Mouse (Mus musculus) kidney, adult 18-20 months (tissue): ENCODE data around the gene Urah.
A peak's percentile ranks its signal among the peaks of the same experiment; 100 is the strongest.

Experiments used
- DNase-seq: peaks from one replicate; pipeline ENCODE4 v3.0.0; 2021

Gene Urah

GRCm38 (mm10) chr7:140840750-140841735 is 6.2 kb downstream of the Urah start:
- no peak for DNase-seq

- DNase-seq, result no peak
Measured at GRCm38 (mm10) chr7:140843806-140844205, 9.0 kb downstream of the Urah start.

- peak; percentile 91 for DNase-seq
Measured at GRCm38 (mm10) chr7:140844905-140845665, 10.3 kb downstream of the Urah start, which contains the start of gene Scgb1c1. Scgb1c1 (plus strand) TSS chr7:140845547.

GRCm38 (mm10) chr7:140845683-140846082 is 10.9 kb downstream of the Urah start:
- DNase-seq, result no peak

- DNase-seq, result no peak
Measured at GRCm38 (mm10) chr7:140846676-140847075, 11.9 kb downstream of the Urah start.

- peak; percentile 66 for DNase-seq
Measured at GRCm38 (mm10) chr7:140847755-140848580, 13.2 kb downstream of the Urah start, which contains the start of gene Odf3. Odf3 (plus strand) TSS chr7:140847805.

GRCm38 (mm10) chr7:140848591-140848990 is 13.8 kb downstream of the Urah start:
- DNase-seq, result no peak

- no peak for DNase-seq
Measured at GRCm38 (mm10) chr7:140851916-140852315, 17.1 kb downstream of the Urah start.

GRCm38 (mm10) chr7:140853386-140853785 is 18.6 kb downstream of the Urah start:
- peak; percentile 48 for DNase-seq

- DNase-seq, result no peak
Measured at GRCm38 (mm10) chr7:140854483-140854882, 19.7 kb downstream of the Urah start.

GRCm38 (mm10) chr7:140855181-140855580 is 20.4 kb downstream of the Urah start:
- DNase-seq, result no peak

GRCm38 (mm10) chr7:140855860-140856784 is 21.3 kb downstream of the Urah start, which contains the start of gene Gm45785:
Gm45785 (minus strand) TSS chr7:140856331.
- peak; percentile 88 for DNase-seq

- peak; percentile 92 for DNase-seq
Measured at GRCm38 (mm10) chr7:140856785-140857549, 22.1 kb downstream of the Urah start, which contains the start of gene Ric8a. Ric8a (plus strand) TSS chr7:140856957.

- no peak for DNase-seq
Measured at GRCm38 (mm10) chr7:140857550-140858505, 23.0 kb downstream of the Urah start, which contains the start of gene Bet1l. Bet1l (minus strand) TSS chr7:140857577.

- no peak for DNase-seq
Measured at GRCm38 (mm10) chr7:140858746-140859145, 23.9 kb downstream of the Urah start.

- no peak for DNase-seq
Measured at GRCm38 (mm10) chr7:140859997-140860396, 25.2 kb downstream of the Urah start.

GRCm38 (mm10) chr7:140860728-140861127 is 25.9 kb downstream of the Urah start:
- no peak for DNase-seq

GRCm38 (mm10) chr7:140864761-140865160 is 29.9 kb downstream of the Urah start:
- no peak for DNase-seq

- no peak for DNase-seq
Measured at GRCm38 (mm10) chr7:140874224-140874623, 39.4 kb downstream of the Urah start.
